Mouse (Mus musculus) kidney, adult 2 months (tissue): ENCODE measurements around the gene Homez.

Source experiments
- CTCF ChIP-seq: fragments of 200-500 bp; conservative IDR thresholded peaks from 2 replicates; pipeline ENCODE4 v1.5.1; 2011; ENCODE audit warnings: low read depth, mild to moderate bottlenecking, control low read depth, low read length, moderate library complexity, mixed read lengths; ENCODE audit not compliant: insufficient read depth, insufficient read length
- POLR2A ChIP-seq: fragments of 200-500 bp; IDR thresholded peaks from one replicate; pipeline ENCODE4 v1.6.1; 2011; ENCODE audit warnings: low read depth, low read length, control low read depth

DNA sequence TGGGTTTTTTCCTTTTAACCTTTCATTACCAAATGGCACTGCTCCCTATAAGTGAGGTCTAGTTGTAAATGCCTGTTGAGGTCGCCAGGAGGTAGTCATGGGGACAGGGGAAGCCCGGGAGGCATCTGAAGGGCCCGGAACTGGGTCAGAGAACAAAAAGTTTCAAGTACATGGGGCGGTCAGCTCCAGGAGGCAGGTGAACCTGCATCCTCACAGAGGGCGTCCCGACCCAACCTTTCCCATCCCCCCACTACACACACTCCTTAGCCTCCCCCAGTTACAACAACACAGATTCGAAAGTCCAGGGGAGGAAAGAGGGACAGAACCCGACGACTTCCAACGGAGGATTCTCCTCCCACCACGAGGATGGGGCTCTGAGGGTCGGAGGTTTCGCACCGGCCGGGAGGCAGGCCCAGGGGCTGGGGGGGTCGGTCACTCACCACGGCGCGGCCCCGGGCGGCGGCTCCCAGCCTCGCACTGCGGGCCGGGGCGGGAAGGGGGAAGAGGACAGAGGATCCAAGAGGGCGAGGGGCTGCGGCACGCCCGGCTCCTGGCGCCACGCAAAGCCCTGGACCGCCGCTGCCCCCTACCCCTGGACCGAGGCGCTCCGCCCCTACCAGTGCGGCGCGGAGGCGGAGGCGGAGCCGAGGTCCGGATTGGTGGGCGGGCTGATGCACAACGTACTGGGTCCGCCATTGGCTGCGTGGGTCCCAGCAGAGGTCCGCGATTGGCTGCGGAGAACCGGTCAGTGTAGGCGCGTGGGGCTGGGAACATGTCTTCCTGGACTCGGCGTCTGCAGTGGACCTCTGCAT is 7.1 kb downstream of the Homez start:
- TF ChIP-seq POLR2A (peak; percentile 25), CTCF (0 out of 2 replicates have a peak, but pooled peaks have one; percentile 6)
